Comparison of ENCODE assay signal across 9 mouse cellular contexts in the genomic region with DNA sequence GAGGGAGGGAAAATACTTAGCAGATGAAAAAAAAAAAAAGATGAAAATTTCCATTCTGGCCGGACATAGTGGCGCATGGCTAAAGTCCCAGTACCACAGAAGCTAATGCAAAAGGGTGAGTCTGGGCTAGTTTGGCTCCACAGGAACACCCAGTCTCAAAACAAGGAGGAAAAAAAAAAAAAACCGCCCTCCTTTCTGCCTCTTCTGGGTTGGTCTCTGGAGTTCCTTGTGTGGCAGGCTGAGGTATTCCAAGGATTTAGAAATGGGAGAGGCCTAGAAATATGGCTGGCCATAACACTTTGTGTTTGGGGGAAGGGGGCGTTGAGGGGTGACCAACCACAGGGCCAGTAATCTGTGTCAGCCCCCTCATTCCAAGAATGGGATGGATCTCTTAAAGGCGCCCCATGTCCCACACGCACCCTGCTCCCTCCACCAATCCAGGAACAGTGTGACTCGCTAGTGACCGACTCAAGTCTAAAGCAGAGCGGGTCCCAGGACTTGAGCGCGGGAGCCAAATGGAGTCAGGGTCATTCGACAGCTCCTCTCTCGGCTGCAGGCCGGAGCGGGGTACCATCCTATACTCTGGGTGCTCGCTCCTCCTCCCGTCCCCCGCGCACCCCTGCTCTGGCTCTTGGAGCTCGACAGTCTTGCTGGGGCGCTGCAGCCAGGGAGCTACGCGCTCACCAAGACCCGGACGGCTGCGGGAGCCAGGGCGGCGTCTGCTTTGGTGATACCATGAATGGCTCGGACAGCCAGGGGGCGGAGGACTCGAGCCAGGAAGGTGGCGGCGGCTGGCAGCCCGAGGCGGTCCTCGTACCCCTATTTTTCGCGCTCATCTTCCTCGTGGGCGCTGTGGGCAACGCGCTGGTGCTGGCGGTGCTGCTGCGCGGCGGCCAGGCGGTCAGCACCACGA. TPM values are rescaled to one million over a fixed set of nuclear protein-coding genes. Genes with fewer than 3 reads are reported as not detected.
DNase-seq lines count a peak whose midpoint lies in the region; ATAC-seq and TF ChIP-seq lines count a peak whose summit lies in the region.
"Had no signal": no experiment of that assay in that cellular context is flagged by ENCODE, and none has a peak within 500 bp of the region (broad histone marks: within the 10 kb centered on the region; RNA-seq: fewer than 3 reads in every experiment).

A gene (plus strand): TSS at position 189 of the 913 bp plus-strand sequence.

- no peaks in the 10 kb centered on the region for H3K9me3 ChIP-seq in heart, embryonic 10.5 days
- H3K9me3 ChIP-seq in ES-E14 (ENCODE audit: control insufficient read depth, insufficient read depth, low read depth, low read length) = no peaks in the 10 kb centered on the region
- H3K9me3 ChIP-seq in hindbrain, embryonic 10.5 days = 0 out of 2 replicates have a peak, but pooled peaks cover 2% of the 10 kb centered on the region

- H3K4me3 ChIP-seq in heart, embryonic 10.5 days = peak within 1 kb of the TSS; percentile 52
- H3K4me3 ChIP-seq in ES-E14 (ENCODE audit: insufficient read depth in 1 of 2, low read depth in 1 of 2, low read length in 2 of 2, poor library complexity in 1 of 2, severe bottlenecking in 1 of 2) = peak within 1 kb of the TSS; percentile 58 to 61
- peak within 1 kb of the TSS; percentile 48 for H3K4me3 ChIP-seq in hindbrain, embryonic 10.5 days

- DNase-seq in heart, embryonic 10.5 days (ENCODE audit: low spot score) = no peak
- DNase-seq in heart, postnatal 4 days = no peak
- DNase-seq in ES-E14 (ENCODE audit: low read depth, low spot score) = peak; percentile 15
- peak; percentile 42 for DNase-seq in hindbrain, embryonic 10.5 days (ENCODE audit: low spot score)
- no peak for DNase-seq in ovary, adult 18-20 months (ENCODE audit: low spot score)
- no peak for DNase-seq in adrenal gland, adult 18-20 months (ENCODE audit: low spot score in 2 of 2)

- peaks cover 21% of the 10 kb centered on the region for H3K4me1 ChIP-seq in heart, embryonic 10.5 days
- H3K4me1 ChIP-seq in ES-E14 (ENCODE audit: control insufficient read depth in 2 of 2, insufficient read depth in 2 of 2, low read length in 2 of 2, poor library complexity in 1 of 2) = peaks cover 5 to 9% of the 10 kb centered on the region in 2 experiments; a peak in 2 of 4 replicates
- H3K4me1 ChIP-seq in hindbrain, embryonic 10.5 days (replicated peaks) = peaks cover 26% of the 10 kb centered on the region

- no peak within 1 kb of the TSS for H3K27ac ChIP-seq in heart, embryonic 10.5 days
- H3K27ac ChIP-seq in ES-E14 (ENCODE audit: insufficient read depth, low read depth, low read length, poor library complexity, severe bottlenecking) = no peak within 1 kb of the TSS
- no peak within 1 kb of the TSS for H3K27ac ChIP-seq in hindbrain, embryonic 10.5 days

- in situ Hi-C loops in ES-E14 (cut with MboI; ENCODE audit: low sequenced_read_pairs in 2 of 2, unreplicated experiment in 2 of 2) = no loop called here

- no peaks in the 10 kb centered on the region for H3K36me3 ChIP-seq in heart, embryonic 10.5 days
- no peaks in the 10 kb centered on the region for H3K36me3 ChIP-seq in ES-E14 (ENCODE audit: control insufficient read depth, insufficient read depth, low read length, poor library complexity, severe bottlenecking)
- no peaks in the 10 kb centered on the region for H3K36me3 ChIP-seq in hindbrain, embryonic 10.5 days

- H3K27me3 ChIP-seq in heart, embryonic 10.5 days (ENCODE audit: insufficient read depth, poor library complexity, severe bottlenecking) = peaks cover 64% of the 10 kb centered on the region
- peaks cover 64% of the 10 kb centered on the region for H3K27me3 ChIP-seq in hindbrain, embryonic 10.5 days (ENCODE audit: insufficient read depth, poor library complexity, severe bottlenecking)

- ATAC-seq in megakaryocyte-erythroid progenitor cell, adult 5-6 weeks (replicated peaks; ENCODE audit: low FRiP score, low TSS enrichment, poor library complexity, severe bottlenecking) = peak; percentile 36; the same call in 1 of the 2 replicates
- no peak for ATAC-seq in CD4-positive, CD25-positive, alpha-beta regulatory T cell, adult 4 months

- H3K9ac ChIP-seq in ES-E14 (ENCODE audit: insufficient read depth, low read depth, low read length, poor library complexity, severe bottlenecking) = peak within 1 kb of the TSS; percentile 2; the same call in 1 of the 2 replicates

- WGBS in heart, embryonic 10.5 days = 6% methylated on average over 48 of the region's 48 CpGs
- WGBS in hindbrain, embryonic 10.5 days = 7% methylated on average over 48 of the region's 48 CpGs

TF ChIP-seq in ES-E14, 5 proteins besides CTCF, POLR2A, EP300 and RAD21:
- TF ChIP-seq ZC3H11A (IDR thresholded peaks at IDR 0.05; ENCODE audit: borderline replicate concordance, low read depth, low read length) (no peak), ZNF384 (IDR thresholded peaks at IDR 0.05; ENCODE audit: low read depth, low read length) (peak; percentile 73)

RNA-seq across cellular contexts. Expression of the gene that starts here (rescaled TPM):
- polyA plus RNA-seq in heart, embryonic 10.5 days (2016; fragmentation: Nextera tagmentation; extraction: Ambion mirVana) = 0.07 and 0.21 TPM in 2 replicates
- not detected for total RNA-seq in heart, postnatal 4 days (2021)
- total RNA-seq in ES-E14 (2012; rRNA removed) = 1.8 and 3.3 TPM in 2 replicates
- 0.11 and 0.33 TPM in 2 replicates for polyA plus RNA-seq in hindbrain, embryonic 10.5 days (2016; fragmentation: Nextera tagmentation; extraction: Ambion mirVana)
- not detected in 2 replicates for total RNA-seq in megakaryocyte-erythroid progenitor cell, adult 5-6 weeks (2014; fragmentation: Nextera tagmentation)
- total RNA-seq in megakaryocyte-erythroid progenitor cell, adult 5-6 weeks (2017) = not detected in 2 replicates
- polyA plus RNA-seq in CD4-positive, CD25-positive, alpha-beta regulatory T cell, adult 4 months (2017; shearing (Covaris generic)) = not detected
- total RNA-seq in adrenal gland, adult 18-20 months (2021) = under 1 TPM; 0.20 to 0.29 TPM
- total RNA-seq: neutrophil, adult 5-6 weeks had no signal

Comparison
In these comparisons a context has a peak if more than half of its experiments do, and no peak if none do; other contexts are left out.
1. Peak in DNase-seq and H3K4me3 ChIP-seq in hindbrain, embryonic 10.5 days; RNA of the gene not detected or under 1 TPM.
2. Peak in ATAC-seq in megakaryocyte-erythroid progenitor cell, adult 5-6 weeks; RNA of the gene not detected or under 1 TPM.